Mouse (Mus musculus) heart, embryonic 13.5 days (tissue): ENCODE results near the gene Tnip3. TPM values are rescaled to one million over a fixed set of nuclear protein-coding genes. Genes with fewer than 3 reads are reported as not detected.

Experiments used
- ATAC-seq: fragments of 200-750 bp; cut with Nextera tagmentation; 2 replicates; pipeline ENCODE4 v1.8.0; 2017; ENCODE audit warnings: moderate TSS enrichment; ENCODE audit not compliant: insufficient number of reproducible peaks, low FRiP score, low TSS enrichment; ENCODE audit errors: extremely low read depth
- H3K27ac ChIP-seq: fragments of 300-500 bp; sonication (generic); replicated peaks from 2 replicates; pipeline ENCODE4 v1.5.1; 2015; ENCODE audit warnings: moderate library complexity, mild to moderate bottlenecking, inconsistent platforms
- H3K27me3 ChIP-seq: fragments of 300-500 bp; sonication (generic); replicated peaks from 2 replicates; pipeline ENCODE4 v1.6.1; 2015; ENCODE audit warnings: mild to moderate bottlenecking, inconsistent platforms
- H3K36me3 ChIP-seq: fragments of 300-500 bp; sonication (generic); 2 replicates; pipeline ENCODE4 v1.6.1; 2015; ENCODE audit warnings: mild to moderate bottlenecking, inconsistent platforms
- H3K4me1 ChIP-seq: fragments of 300-500 bp; sonication (generic); 2 replicates; pipeline ENCODE4 v1.6.1; 2015; ENCODE audit warnings: inconsistent platforms
- H3K4me2 ChIP-seq: fragments of 300-500 bp; sonication (generic); 2 replicates; pipeline ENCODE4 v1.6.1; 2015; ENCODE audit warnings: inconsistent platforms, mild to moderate bottlenecking, moderate library complexity
- H3K4me3 ChIP-seq: fragments of 300-500 bp; sonication (generic); 2 replicates; pipeline ENCODE4 v1.5.1; 2015; ENCODE audit warnings: moderate library complexity, mild to moderate bottlenecking, inconsistent platforms
- H3K9ac ChIP-seq: fragments of 300-500 bp; sonication (generic); 2 replicates; pipeline ENCODE4 v1.6.1; 2015; ENCODE audit warnings: inconsistent platforms, mild to moderate bottlenecking, moderate library complexity
- H3K9me3 ChIP-seq: fragments of 300-500 bp; sonication (generic); 2 replicates; pipeline ENCODE4 v1.6.1; 2016; ENCODE audit warnings: inconsistent platforms
- WGBS: fragments of 180-500 bp; shearing (Covaris S2); methylation state at CpG from one replicate; pipeline ENCODE4 v1.1.7; 2015; ENCODE audit warnings: mixed read lengths; 5-methylcytosine and 5-hydroxymethylcytosine counted together
- polyA plus RNA-seq: library from polyadenylated mRNA; unstranded; fragments of >200 nt; fragmentation: Nextera tagmentation; extraction: Ambion mirVana; gene quantifications from 2 replicates; pipeline ENCODE4 v1.2.1, GENCODE M21; 2015

The Tnip3 gene
- 0.43 and 0.78 TPM in 2 replicates for polyA plus RNA-seq

DNA sequence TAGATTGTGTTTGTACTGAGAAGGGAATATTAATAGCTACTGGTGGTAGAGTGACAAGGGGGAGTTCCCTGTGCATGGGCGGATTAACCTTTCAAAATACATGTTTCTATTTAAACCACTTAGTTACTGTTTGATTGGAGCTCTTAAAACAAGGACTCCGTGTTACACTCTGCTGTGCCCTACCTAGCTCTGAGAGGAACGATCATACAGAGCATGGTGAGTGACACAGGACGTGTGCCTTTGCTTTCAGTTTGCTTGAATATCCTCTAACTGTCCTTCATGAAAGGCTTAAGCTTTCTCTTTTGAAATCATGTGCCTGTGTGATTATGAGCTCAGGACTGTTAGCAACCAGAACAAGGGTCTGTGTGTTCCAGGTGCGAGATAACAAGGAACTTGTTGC, at the start of gene Tnip3:
Tnip3 (plus strand) TSS at position 122 of the 400 bp plus-strand sequence.
- Histone ChIP-seq H3K4me3 (peak within 1 kb of the TSS; percentile 13; the same call in 1 of the 2 replicates), H3K36me3 (no peaks in the 10 kb centered on the region), H3K4me1 (no peaks in the 10 kb centered on the region), H3K27me3 (no peaks in the 10 kb centered on the region), H3K9me3 (no peaks in the 10 kb centered on the region), H3K27ac (peak within 1 kb of the TSS; percentile 65), H3K9ac (no peak within 1 kb of the TSS; the same call in 1 of the 2 replicates), H3K4me2 (peak within 1 kb of the TSS; percentile 49)
- no peak for ATAC-seq
- WGBS = 44% methylated on average over 5 of the region's 5 CpGs

GRCm38 (mm10) chr6:65498786-65499185, 26.3 kb upstream of the Tnip3 start:
- Histone ChIP-seq H3K4me3 (no peak overlapping the region), H3K9me3 (no peaks in the 10 kb centered on the region), H3K9ac (no peak overlapping the region), H3K36me3 (no peaks in the 10 kb centered on the region), H3K27me3 (no peaks in the 10 kb centered on the region), H3K27ac (no peak overlapping the region), H3K4me2 (no peak overlapping the region), H3K4me1 (no peaks in the 10 kb centered on the region)
- no peak for ATAC-seq

GRCm38 (mm10) chr6:65510051-65510669, 15.0 kb upstream of the Tnip3 start:
- ATAC-seq = no peak

GRCm38 (mm10) chr6:65513813-65514212, 11.3 kb upstream of the Tnip3 start:
- 76% methylated on average over 3 of the region's 3 CpGs for WGBS
- H3K36me3 ChIP-seq = no peaks in the 10 kb centered on the region
- no peak overlapping the region for H3K27ac ChIP-seq
- no peak for ATAC-seq
- no peaks in the 10 kb centered on the region for H3K27me3 ChIP-seq
- H3K9me3 ChIP-seq = no peaks in the 10 kb centered on the region
- H3K4me2 ChIP-seq = no peak overlapping the region
- no peak overlapping the region for H3K4me3 ChIP-seq
- no peaks in the 10 kb centered on the region for H3K4me1 ChIP-seq
- no peak overlapping the region for H3K9ac ChIP-seq

More at GRCm38 (mm10) chr6:65510051-65510669, 15.0 kb upstream of the Tnip3 start:
- Histone ChIP-seq H3K4me1 (no peaks in the 10 kb centered on the region), H3K9me3 (no peaks in the 10 kb centered on the region), H3K27ac (no peak overlapping the region), H3K4me2 (no peak overlapping the region), H3K9ac (no peak overlapping the region), H3K4me3 (no peak overlapping the region), H3K27me3 (no peaks in the 10 kb centered on the region), H3K36me3 (no peaks in the 10 kb centered on the region)
- 33% methylated on average over 4 of the region's 4 CpGs for WGBS

DNA sequence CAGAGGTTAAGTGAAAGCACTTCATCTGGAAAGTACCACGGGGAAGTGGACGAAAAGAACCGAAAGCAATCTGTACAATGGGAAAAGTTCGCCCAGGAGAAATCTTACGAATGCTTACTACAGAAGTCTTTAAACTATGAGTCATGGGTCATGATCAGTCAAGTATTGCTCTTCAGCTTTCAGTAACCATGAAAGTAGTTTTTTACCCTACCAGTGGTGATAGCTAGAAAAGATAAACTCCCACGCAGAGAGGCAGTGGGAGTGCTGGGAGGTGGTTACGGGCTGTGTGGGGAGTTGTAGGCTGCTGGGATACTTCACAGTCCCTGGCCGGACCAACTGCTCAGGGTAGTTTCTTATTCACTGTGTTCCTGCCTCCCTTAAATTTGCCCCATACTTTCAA, 8.4 kb upstream of the Tnip3 start:
- WGBS = 51% methylated on average over 8 of the region's 8 CpGs
- no peak; the same call in 1 of the 2 replicates for ATAC-seq
- H3K9me3 ChIP-seq = no peaks in the 10 kb centered on the region
- H3K36me3 ChIP-seq = no peaks in the 10 kb centered on the region
- no peak overlapping the region for H3K4me2 ChIP-seq
- no peaks in the 10 kb centered on the region for H3K4me1 ChIP-seq
- no peak overlapping the region for H3K27ac ChIP-seq
- no peaks in the 10 kb centered on the region for H3K27me3 ChIP-seq
- H3K9ac ChIP-seq = no peak overlapping the region
- no peak overlapping the region for H3K4me3 ChIP-seq

DNA sequence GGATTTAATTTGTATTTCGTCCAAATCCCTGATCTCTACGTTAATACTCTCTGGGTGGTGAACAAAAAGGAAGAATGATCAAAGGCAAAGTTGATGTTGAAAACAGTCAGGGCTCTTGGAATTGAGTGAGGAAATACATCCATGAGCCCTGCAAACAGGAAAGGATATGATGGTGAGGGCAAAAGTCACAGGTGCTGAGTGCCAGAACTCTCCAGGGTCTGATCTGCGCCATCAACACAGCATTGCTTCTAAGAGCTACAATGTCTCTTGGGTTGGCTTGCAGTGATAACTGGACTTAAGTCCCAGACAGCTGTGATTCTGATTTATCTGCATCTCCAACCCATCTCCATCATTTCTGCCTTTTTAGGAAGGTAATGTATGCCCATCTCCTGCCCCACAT, 4.3 kb upstream of the Tnip3 start:
- Histone ChIP-seq H3K9ac (no peak overlapping the region), H3K27me3 (no peaks in the 10 kb centered on the region), H3K4me1 (no peaks in the 10 kb centered on the region), H3K4me2 (no peak overlapping the region), H3K9me3 (no peaks in the 10 kb centered on the region), H3K27ac (no peak overlapping the region), H3K4me3 (no peak overlapping the region), H3K36me3 (no peaks in the 10 kb centered on the region)
- 84% methylated on average over 3 of the region's 3 CpGs for WGBS
- no peak for ATAC-seq

DNA sequence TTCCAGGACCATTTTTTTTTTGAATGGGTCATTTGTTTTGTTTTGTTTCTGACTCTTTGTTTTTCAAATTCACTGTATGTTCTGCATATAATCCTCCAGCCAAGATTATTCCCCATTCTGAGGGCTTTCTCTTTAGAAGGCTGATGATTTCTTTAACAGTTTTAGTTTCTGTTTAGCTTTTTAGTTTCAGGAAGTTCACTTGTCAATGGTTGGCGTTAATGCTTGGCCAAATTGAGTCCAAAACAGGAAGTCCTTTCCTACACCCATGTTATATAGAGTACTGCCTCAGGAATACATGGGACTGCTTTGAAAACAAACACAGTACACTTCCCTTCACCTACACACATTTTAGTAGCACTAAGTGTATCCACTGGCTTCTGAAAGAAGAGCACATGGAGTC, 2.8 kb downstream of the Tnip3 start:
- ATAC-seq = no peak
- Histone ChIP-seq H3K36me3 (no peaks in the 10 kb centered on the region), H3K4me1 (no peaks in the 10 kb centered on the region), H3K27ac (no peak overlapping the region), H3K27me3 (no peaks in the 10 kb centered on the region), H3K4me2 (no peak overlapping the region), H3K9me3 (no peaks in the 10 kb centered on the region), H3K4me3 (no peak overlapping the region), H3K9ac (no peak overlapping the region)
- 45% methylated on average over 1 of the region's 1 CpGs for whole genome bisulfite sequencing

- no peak for ATAC-seq
- Histone ChIP-seq H3K27me3 (no peaks in the 10 kb centered on the region), H3K4me3 (no peak overlapping the region), H3K36me3 (no peaks in the 10 kb centered on the region), H3K4me1 (no peaks in the 10 kb centered on the region), H3K9me3 (no peaks in the 10 kb centered on the region), H3K27ac (no peak overlapping the region), H3K9ac (no peak overlapping the region), H3K4me2 (no peak overlapping the region)
- 59% methylated on average over 3 of the region's 3 CpGs for WGBS
Observed at GRCm38 (mm10) chr6:65531232-65531848, 6.2 kb downstream of the Tnip3 start.

DNA sequence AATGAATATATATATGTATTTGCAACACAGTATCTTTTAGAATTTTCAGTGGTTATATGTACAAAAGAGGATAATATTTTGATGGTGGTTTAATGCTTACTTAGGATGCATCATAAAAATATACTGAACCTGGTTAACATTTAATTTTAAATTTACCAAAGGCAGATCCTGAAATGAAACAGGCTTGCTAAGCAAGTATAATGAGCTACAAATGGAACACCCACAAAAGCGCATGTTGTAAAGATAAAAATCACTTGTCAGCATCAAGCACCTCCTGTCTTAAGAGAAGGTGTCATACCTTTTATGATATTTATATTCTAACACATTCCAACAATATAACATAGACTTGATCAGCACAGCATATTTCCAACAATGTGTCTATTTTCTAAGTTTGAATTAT, 8.6 kb downstream of the Tnip3 start:
- Histone ChIP-seq H3K36me3 (no peaks in the 10 kb centered on the region), H3K9ac (no peak overlapping the region), H3K27ac (no peak overlapping the region), H3K4me2 (no peak overlapping the region), H3K27me3 (no peaks in the 10 kb centered on the region), H3K9me3 (no peaks in the 10 kb centered on the region), H3K4me1 (peaks cover 6% of the 10 kb centered on the region), H3K4me3 (no peak overlapping the region)
- no peak for ATAC-seq
- WGBS = 79% methylated on average over 1 of the region's 1 CpGs

- Histone ChIP-seq H3K9ac (no peak overlapping the region), H3K4me2 (no peak overlapping the region), H3K4me3 (no peak overlapping the region), H3K27ac (no peak overlapping the region), H3K36me3 (no peaks in the 10 kb centered on the region), H3K4me1 (peaks cover 8% of the 10 kb centered on the region), H3K27me3 (no peaks in the 10 kb centered on the region), H3K9me3 (no peaks in the 10 kb centered on the region)
- WGBS = 59% methylated on average over 5 of the region's 5 CpGs
- no peak for ATAC-seq
Observed at GRCm38 (mm10) chr6:65537327-65537884, 12.3 kb downstream of the Tnip3 start.

DNA sequence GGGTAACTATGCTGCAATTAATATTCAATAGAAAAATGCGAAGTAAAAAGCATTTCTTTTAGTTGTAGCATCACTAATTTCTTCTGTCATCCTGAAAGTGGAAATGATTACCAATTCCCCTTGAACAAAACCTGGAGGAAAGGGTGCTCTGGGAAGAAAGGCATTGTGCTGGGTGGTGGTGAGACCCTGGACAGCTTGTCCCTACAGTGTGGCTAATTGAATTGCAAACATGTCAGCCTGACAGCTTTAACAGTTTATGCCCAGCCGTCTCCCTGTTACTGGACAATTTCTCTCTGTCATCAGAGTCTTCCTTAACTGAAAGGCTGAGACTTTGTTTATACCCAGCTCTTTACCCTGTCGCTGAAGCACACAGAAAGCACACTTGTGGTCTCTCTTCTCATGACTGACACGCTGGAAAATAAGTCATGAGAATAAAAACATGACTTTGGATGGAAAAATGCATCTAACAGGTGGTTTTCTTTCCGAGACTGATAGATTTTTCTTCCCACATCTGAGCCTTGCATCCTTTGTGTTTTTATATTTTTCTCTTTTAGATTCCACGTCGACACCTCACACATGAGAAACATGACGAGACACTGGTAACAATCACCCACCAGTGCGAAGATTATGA, 13.0 kb downstream of the Tnip3 start:
- H3K4me1 ChIP-seq = peaks cover 8% of the 10 kb centered on the region
- H3K27ac ChIP-seq = no peak overlapping the region
- no peak overlapping the region for H3K4me3 ChIP-seq
- no peaks in the 10 kb centered on the region for H3K9me3 ChIP-seq
- H3K36me3 ChIP-seq = no peaks in the 10 kb centered on the region
- no peaks in the 10 kb centered on the region for H3K27me3 ChIP-seq
- 45% methylated on average over 9 of the region's 9 CpGs for WGBS
- no peak for ATAC-seq
- H3K9ac ChIP-seq = no peak overlapping the region
- no peak overlapping the region for H3K4me2 ChIP-seq
